Mouse (Mus musculus): ENCODE results near the gene Znhit1.

DNA sequence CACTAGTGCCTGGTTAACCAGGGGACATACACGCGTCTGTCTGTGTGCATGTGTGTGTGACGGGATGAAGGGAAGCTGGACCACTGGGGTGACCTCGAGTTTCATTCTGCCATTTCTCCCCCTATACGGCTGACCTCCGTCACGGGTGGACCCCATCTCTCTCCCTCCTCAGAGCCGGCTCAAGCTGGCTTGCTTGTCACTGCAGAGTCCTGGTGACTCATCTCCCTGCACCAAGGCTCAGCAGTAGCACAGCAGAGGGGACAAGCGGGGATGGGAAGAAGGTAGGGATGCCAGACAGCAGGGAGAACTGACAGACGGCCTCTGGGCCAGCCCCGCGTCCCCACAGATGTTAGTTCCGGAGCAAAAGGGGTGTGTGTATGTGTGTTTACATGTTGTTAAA lies 48.4 kb upstream of the Znhit1 start:
- no peak for TF ChIP-seq GATA1 (IDR thresholded peaks at IDR 0.05; ENCODE audit: borderline replicate concordance, low read length)
- TF ChIP-seq FLI1 (IDR thresholded peaks at IDR 0.05; ENCODE audit: low read length) = no peak

Measured in megakaryocyte, embryonic 14.5 days (primary cell).